Mouse (Mus musculus) midbrain, embryonic 10.5 days (tissue): ENCODE measurements at regions not wholly inside any gene's neighbourhood (a gene's known extent, or its start where the extent isn't known, plus 50 kb on each side); places are given as distances from the start of the nearest gene placed in this dataset.

Experiments
- DNase-seq: peaks from one replicate; pipeline ENCODE4 v3.0.0-alpha.2; 2017; ENCODE audit warnings: low spot score
- H3K27ac ChIP-seq: fragments of 300-500 bp; sonication (generic); replicated peaks from 2 replicates; pipeline ENCODE4 v1.5.1; 2016; ENCODE audit warnings: mild to moderate bottlenecking
- H3K27me3 ChIP-seq: fragments of 300-500 bp; sonication (generic); 2 replicates; pipeline ENCODE4 v1.6.1; 2016; ENCODE audit warnings: low read depth, mild to moderate bottlenecking; ENCODE audit not compliant: poor library complexity, severe bottlenecking
- H3K36me3 ChIP-seq: fragments of 300-500 bp; sonication (generic); 2 replicates; pipeline ENCODE4 v1.6.1; 2016; ENCODE audit warnings: mild to moderate bottlenecking, moderate library complexity
- H3K4me1 ChIP-seq: fragments of 300-500 bp; sonication (generic); 2 replicates; pipeline ENCODE4 v1.6.1; 2016
- H3K4me3 ChIP-seq: fragments of 300-500 bp; sonication (generic); 2 replicates; pipeline ENCODE4 v1.5.1; 2016; ENCODE audit warnings: mild to moderate bottlenecking, moderate library complexity
- H3K9me3 ChIP-seq: fragments of 300-500 bp; sonication (generic); replicated peaks from 2 replicates; pipeline ENCODE4 v1.6.1; 2016; ENCODE audit warnings: mild to moderate bottlenecking
- WGBS: fragments of 180-500 bp; shearing (Covaris S2); methylation state at CpG from one replicate; pipeline ENCODE4 v1.1.7; 2016; 5-methylcytosine and 5-hydroxymethylcytosine counted together

GRCm38 (mm10) chr5:138912711-138913105 lies 84.5 kb downstream of the Pdgfa start:
- WGBS: 73% methylated on average over 7 of the region's 7 CpGs
- Histone ChIP-seq H3K4me1 (peaks cover 30% of the 10 kb centered on the region), H3K9me3 (no peaks in the 10 kb centered on the region), H3K27me3 (no peaks in the 10 kb centered on the region), H3K4me3 (no peak overlapping the region), H3K27ac (no peak overlapping the region), H3K36me3 (no peaks in the 10 kb centered on the region)
- no peak for DNase-seq

GRCm38 (mm10) chr5:138915068-138915467 lies 82.1 kb downstream of the Pdgfa start:
- no peak for DNase-seq
- Histone ChIP-seq H3K9me3 (no peaks in the 10 kb centered on the region), H3K27ac (peak overlapping the region; percentile 55), H3K4me1 (peaks cover 30% of the 10 kb centered on the region), H3K27me3 (no peaks in the 10 kb centered on the region), H3K36me3 (no peaks in the 10 kb centered on the region), H3K4me3 (no peak overlapping the region)
- WGBS: 11% methylated on average over 5 of the region's 5 CpGs

- no peak overlapping the region for H3K4me3 ChIP-seq
- DNase-seq: no peak
- H3K4me1 ChIP-seq: peaks cover 30% of the 10 kb centered on the region
- no peak overlapping the region for H3K27ac ChIP-seq
- no peaks in the 10 kb centered on the region for H3K9me3 ChIP-seq
- no peaks in the 10 kb centered on the region for H3K36me3 ChIP-seq
- no peaks in the 10 kb centered on the region for H3K27me3 ChIP-seq
- 83% methylated on average over 4 of the region's 4 CpGs for WGBS
These were observed 81.7 kb downstream of the Pdgfa start for GRCm38 (mm10) chr5:138915496-138915895.

- no peaks in the 10 kb centered on the region for H3K36me3 ChIP-seq
- H3K9me3 ChIP-seq: no peaks in the 10 kb centered on the region
- peaks cover 7% of the 10 kb centered on the region; the same call in 1 of the 2 replicates for H3K4me1 ChIP-seq
- DNase-seq: no peak
- H3K27ac ChIP-seq: no peak overlapping the region
- 81% methylated on average over 7 of the region's 7 CpGs for WGBS
- no peak overlapping the region for H3K4me3 ChIP-seq
- H3K27me3 ChIP-seq: no peaks in the 10 kb centered on the region
These were observed 76.9 kb downstream of the Pdgfa start for GRCm38 (mm10) chr5:138920156-138920845.

- Histone ChIP-seq H3K27ac (no peak overlapping the region), H3K4me3 (no peak overlapping the region), H3K36me3 (no peaks in the 10 kb centered on the region), H3K27me3 (no peaks in the 10 kb centered on the region), H3K9me3 (no peaks in the 10 kb centered on the region), H3K4me1 (no peaks in the 10 kb centered on the region)
- no peak for DNase-seq
- WGBS: 79% methylated on average over 3 of the region's 3 CpGs
These were observed 75.1 kb downstream of the Pdgfa start for GRCm38 (mm10) chr5:138922116-138922515.
